Mouse (Mus musculus): ENCODE measurements around the gene Slc16a6.

DNA sequence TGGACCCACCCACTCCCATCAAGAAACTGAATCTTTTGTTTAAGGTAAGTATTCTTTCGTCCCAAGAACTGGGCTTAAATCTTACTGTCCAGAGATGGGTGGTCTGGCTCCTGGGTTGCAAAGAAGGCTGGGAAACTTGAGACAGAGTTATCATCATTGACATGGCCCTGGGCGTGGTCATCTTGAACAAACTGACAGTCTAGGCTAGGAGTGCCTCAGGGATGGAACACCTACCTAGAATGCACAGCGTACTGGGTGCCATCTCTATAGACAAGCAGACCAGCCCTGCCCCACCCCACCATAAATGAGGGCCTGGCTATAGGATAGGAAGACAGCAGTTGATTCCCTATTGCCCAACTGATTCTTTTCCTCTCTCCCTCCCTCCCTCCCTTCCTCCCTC, 44.4 kb upstream of the Slc16a6 start:
- TF ChIP-seq POLR2A (IDR thresholded peaks at IDR 0.05; ENCODE audit: borderline replicate concordance, extremely low read depth, low read depth, low read length): no peak
- TF ChIP-seq CTCF (IDR thresholded peaks at IDR 0.05; ENCODE audit: insufficient read depth, low read length): no peak
